Mouse (Mus musculus) stomach, embryonic 14.5 days (tissue): Measurements from ENCODE around the gene Cenpb. TPM values are rescaled to one million over a fixed set of nuclear protein-coding genes. Genes with fewer than 3 reads are reported as not detected.

Experiments used
- ATAC-seq: fragments of 200-750 bp; cut with Nextera tagmentation; 2 replicates; pipeline ENCODE4 v1.8.0; 2017; ENCODE audit warnings: low read depth, moderate TSS enrichment; ENCODE audit not compliant: insufficient number of reproducible peaks, insufficient read depth, low FRiP score
- H3K27ac ChIP-seq: fragments of 300-500 bp; sonication (generic); 2 replicates; pipeline ENCODE4 v1.5.1; 2014; ENCODE audit warnings: mild to moderate bottlenecking, low read length, moderate library complexity, mixed read lengths
- H3K27me3 ChIP-seq: fragments of 300-500 bp; sonication (generic); 2 replicates; pipeline ENCODE4 v1.6.1; 2014; ENCODE audit warnings: low read length, control low read depth, mixed read lengths; ENCODE audit not compliant: control insufficient read depth, insufficient read depth
- H3K36me3 ChIP-seq: fragments of 300-500 bp; sonication (generic); 2 replicates; pipeline ENCODE4 v1.6.1; 2014; ENCODE audit warnings: mild to moderate bottlenecking, control low read depth, low read length, moderate library complexity, mixed read lengths; ENCODE audit not compliant: control insufficient read depth, insufficient read depth
- H3K4me1 ChIP-seq: fragments of 300-500 bp; sonication (generic); 2 replicates; pipeline ENCODE4 v1.6.1; 2014; ENCODE audit warnings: low read length, control low read depth, mixed read lengths; ENCODE audit not compliant: control insufficient read depth, insufficient read depth
- H3K4me2 ChIP-seq: fragments of 300-500 bp; sonication (generic); replicated peaks from 2 replicates; pipeline ENCODE4 v1.6.1; 2014; ENCODE audit warnings: low read depth, low read length, control low read depth
- H3K4me3 ChIP-seq: fragments of 300-500 bp; sonication (generic); 2 replicates; pipeline ENCODE4 v1.5.1; 2014; ENCODE audit warnings: low read depth, low read length, control low read depth
- H3K9ac ChIP-seq: fragments of 300-500 bp; sonication (generic); replicated peaks from 2 replicates; pipeline ENCODE4 v1.6.1; 2014; ENCODE audit warnings: low read depth, mild to moderate bottlenecking, control low read depth, low read length, moderate library complexity, mixed read lengths
- H3K9me3 ChIP-seq: fragments of 300-500 bp; sonication (generic); 2 replicates; pipeline ENCODE4 v1.6.1; 2016; ENCODE audit warnings: low read depth, low read length, control low read depth; ENCODE audit not compliant: control insufficient read depth
- WGBS: fragments of 180-500 bp; shearing (Covaris S2); extraction: QIAGEN DNeasy Blood & Tissue Kit; methylation state at CpG from one replicate; pipeline ENCODE4 v1.1.7; 2014; 5-methylcytosine and 5-hydroxymethylcytosine counted together
- polyA plus RNA-seq: library from polyadenylated mRNA; unstranded; fragments of >200 nt; fragmentation: Nextera tagmentation; extraction: Ambion mirVana; gene quantifications from 2 replicates; pipeline ENCODE4 v1.2.1, GENCODE M21; 2014

Gene Cenpb
- polyA plus RNA-seq, 1 experiment from 2014 or later: 9.9 TPM

DNA sequence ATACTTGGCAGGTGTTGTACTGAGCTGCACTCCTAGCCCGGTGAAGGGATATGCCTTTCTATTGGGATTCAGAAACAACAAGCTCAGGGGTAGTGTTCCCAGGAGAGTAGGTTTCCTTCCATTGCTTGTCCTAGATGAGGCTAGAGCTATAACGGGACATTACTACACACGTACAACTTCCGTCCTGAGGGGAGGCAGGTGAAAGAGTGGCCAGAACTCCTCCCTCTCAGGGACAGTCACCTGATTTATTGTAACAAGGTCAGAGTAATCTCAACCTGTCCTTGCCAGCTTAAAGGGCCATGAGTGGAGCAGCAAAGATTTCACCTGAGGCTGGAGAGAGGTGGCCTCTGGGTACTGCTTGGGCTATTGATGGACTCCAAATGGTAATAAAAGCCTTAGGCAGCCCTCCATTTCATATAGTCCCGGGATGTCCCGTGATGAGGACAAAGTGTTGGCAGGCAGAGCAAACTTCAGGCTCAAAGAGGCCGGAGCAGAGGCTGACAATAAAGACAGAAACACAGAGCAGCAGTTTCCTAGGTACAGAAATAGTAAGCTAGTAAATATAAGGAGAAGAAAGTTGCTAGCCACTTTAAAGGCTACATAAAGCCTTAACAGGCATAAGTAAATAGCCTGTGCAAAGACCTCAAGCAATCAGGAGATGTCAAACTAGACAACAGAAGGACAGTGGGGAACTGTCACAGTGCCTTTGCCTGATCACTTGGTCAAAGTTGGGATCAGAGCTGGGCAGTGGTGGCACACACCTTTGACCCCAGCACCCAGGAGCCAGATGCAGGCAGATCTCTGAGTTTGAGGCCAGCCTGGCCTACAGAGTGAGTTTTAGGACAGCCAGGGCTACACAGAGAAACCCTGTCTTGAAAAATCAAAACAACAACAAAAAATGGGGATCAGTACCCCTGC, 36.3 kb upstream of the Cenpb start:
- H3K36me3 ChIP-seq: peaks cover 3% of the 10 kb centered on the region; the same call in 1 of the 2 replicates
- H3K4me3 ChIP-seq: no peak overlapping the region
- no peak for ATAC-seq
- H3K9ac ChIP-seq: no peak overlapping the region
- no peak overlapping the region for H3K4me2 ChIP-seq
- no peaks in the 10 kb centered on the region for H3K27me3 ChIP-seq
- no peak overlapping the region for H3K27ac ChIP-seq
- WGBS: 77% methylated on average over 7 of the region's 7 CpGs
- H3K9me3 ChIP-seq: no peaks in the 10 kb centered on the region
- H3K4me1 ChIP-seq: peaks cover 2% of the 10 kb centered on the region

DNA sequence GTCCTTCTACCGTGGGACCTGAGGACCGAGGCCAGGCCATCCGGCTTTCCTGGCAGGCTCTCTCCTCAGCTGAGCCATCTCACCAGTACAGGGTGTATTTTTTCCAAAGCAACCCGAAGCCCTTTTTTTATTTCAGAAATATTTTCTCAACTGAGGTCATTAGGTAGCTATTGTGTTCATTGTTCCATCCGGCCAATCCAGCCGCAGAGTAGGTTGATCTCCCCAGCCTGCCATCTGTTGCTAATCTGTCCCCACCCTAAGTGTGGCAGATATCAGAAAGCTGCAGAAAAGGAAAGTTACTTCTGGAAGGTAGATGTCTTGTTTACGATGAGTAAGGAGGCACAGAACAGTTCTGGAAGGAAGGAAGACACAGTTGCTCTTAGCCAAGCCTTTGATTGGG, 33.9 kb upstream of the Cenpb start:
- H3K9me3 ChIP-seq: no peaks in the 10 kb centered on the region
- ATAC-seq: no peak
- WGBS: 83% methylated on average over 7 of the region's 7 CpGs
- H3K27ac ChIP-seq: no peak overlapping the region
- no peak overlapping the region for H3K4me3 ChIP-seq
- peaks cover 3% of the 10 kb centered on the region; the same call in 1 of the 2 replicates for H3K36me3 ChIP-seq
- no peaks in the 10 kb centered on the region for H3K27me3 ChIP-seq
- H3K9ac ChIP-seq: no peak overlapping the region
- H3K4me2 ChIP-seq: no peak overlapping the region
- H3K4me1 ChIP-seq: peaks cover 13% of the 10 kb centered on the region

DNA sequence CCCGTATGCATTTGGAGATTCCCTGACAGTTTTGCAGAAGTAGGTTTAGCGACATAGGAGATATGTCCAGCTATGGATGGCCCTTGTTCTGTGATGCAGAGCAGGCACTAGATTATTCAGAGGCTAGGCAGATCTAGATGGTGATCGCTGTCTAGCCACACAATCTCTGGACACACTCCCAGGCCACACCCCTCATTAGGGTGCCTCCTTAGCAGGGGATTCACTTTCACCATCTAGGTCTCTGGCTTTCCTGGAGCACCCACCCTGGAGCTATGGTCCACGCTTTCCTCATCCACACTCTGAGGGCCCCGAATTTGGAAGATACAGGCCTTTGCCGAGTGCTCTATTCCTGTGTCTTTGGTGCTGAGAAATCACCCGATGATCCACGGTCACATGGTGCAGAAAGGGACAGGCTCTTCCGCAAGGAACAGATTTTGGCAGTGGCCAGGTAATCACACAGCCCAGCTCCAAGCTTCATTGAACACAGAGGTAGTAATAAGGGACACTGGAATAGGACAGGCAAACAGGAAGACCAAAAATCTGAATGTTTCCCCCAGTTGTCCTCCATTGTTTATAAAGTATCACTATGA, 31.3 kb upstream of the Cenpb start:
- 64% methylated on average over 9 of the region's 9 CpGs for WGBS
- H3K27ac ChIP-seq: peak overlapping the region; percentile 86
- H3K4me3 ChIP-seq: peak overlapping the region; percentile 55
- peaks cover 3% of the 10 kb centered on the region; the same call in 1 of the 2 replicates for H3K36me3 ChIP-seq
- H3K9me3 ChIP-seq: no peaks in the 10 kb centered on the region
- ATAC-seq: no peak
- H3K9ac ChIP-seq: peak overlapping the region; percentile 54
- peaks cover 13% of the 10 kb centered on the region for H3K4me1 ChIP-seq
- peak overlapping the region; percentile 57 for H3K4me2 ChIP-seq
- no peaks in the 10 kb centered on the region for H3K27me3 ChIP-seq

DNA sequence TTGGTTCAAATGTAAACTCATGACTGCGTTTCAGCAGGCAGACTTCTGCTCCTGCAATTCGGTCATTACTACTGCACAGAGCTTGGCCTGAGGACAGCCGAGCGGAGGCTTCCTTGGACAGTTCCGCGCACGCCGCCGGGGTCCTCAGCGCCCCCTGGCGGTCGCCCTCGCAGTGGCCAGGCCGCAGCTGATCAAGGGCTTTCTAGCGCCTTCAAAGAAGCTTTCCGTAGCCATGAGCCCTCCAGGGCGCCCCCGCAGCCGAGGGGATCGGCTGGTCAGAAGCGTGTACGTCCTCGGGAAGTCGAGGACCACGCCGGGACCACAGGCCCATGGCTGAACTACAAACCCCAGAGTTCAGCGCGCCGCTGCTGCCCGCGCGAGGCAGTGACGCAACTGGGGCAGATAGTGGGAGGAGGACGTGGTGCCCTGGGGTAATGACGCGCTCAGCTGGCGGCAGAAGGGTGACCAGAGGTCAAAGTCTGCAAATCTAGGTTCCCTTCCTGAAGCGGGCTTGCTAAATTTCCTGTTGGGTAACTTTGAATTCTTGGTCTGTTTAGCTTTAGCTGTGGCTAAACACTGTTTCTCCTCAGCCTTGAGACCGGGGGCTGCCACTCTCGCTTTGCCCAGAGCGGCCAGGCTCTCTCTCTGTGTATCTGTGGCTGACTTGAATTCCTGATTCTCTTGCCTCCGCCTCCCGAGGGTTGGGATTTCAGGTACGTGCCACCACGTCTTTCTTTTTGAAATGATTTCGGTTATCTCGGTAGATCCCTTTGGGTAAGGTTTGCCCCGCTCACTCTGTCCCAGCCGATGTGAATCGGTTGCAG, 30.3 kb upstream of the Cenpb start:
- Histone ChIP-seq H3K36me3 (peaks cover 3% of the 10 kb centered on the region; the same call in 1 of the 2 replicates), H3K4me3 (peak overlapping the region; percentile 55), H3K4me2 (peak overlapping the region; percentile 57), H3K9me3 (no peaks in the 10 kb centered on the region), H3K27me3 (no peaks in the 10 kb centered on the region), H3K27ac (peak overlapping the region; percentile 86), H3K9ac (peak overlapping the region; percentile 54), H3K4me1 (peaks cover 16% of the 10 kb centered on the region)
- WGBS: 1% methylated on average over 50 of the region's 50 CpGs
- ATAC-seq: peak; percentile 95

DNA sequence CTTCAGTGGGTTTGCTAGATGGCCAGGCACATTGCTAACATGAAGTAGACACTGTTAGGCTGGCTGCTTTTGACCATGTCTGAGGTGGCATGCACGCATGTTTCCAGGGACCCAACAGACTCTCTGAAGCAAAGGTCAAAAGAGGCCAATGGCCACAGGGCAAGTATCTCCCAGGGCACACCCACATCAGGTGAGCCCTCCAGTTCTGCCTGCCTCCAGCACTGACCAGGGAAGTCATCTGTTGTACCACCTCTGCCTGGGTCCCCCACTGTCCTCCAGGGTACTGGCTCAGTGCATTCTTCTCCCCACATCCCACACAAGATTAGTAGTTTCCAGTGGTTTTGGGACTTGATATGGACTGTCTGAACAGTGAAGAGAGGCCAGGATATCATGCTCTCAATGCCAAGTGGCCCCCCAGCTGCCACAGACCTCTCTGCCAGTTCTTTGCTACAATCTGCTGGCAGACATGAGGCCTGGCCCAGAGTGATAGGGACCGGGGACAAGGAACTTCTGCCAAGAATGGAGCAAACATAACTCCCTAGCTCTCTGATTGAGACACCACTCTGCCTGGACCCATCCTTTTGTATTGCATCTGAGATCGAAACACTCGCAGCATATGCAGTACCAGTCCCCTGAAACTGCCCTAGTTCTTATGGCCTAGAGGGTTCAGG, 29.4 kb upstream of the Cenpb start:
- peak overlapping the region; percentile 4; the same call in 1 of the 2 replicates for H3K9ac ChIP-seq
- H3K27ac ChIP-seq: peak overlapping the region; percentile 86
- no peaks in the 10 kb centered on the region for H3K27me3 ChIP-seq
- ATAC-seq: 0 out of 2 replicates have a peak, but pooled peaks have one; percentile 0
- WGBS: 73% methylated on average over 4 of the region's 4 CpGs
- peaks cover 24% of the 10 kb centered on the region for H3K4me1 ChIP-seq
- H3K36me3 ChIP-seq: peaks cover 3% of the 10 kb centered on the region; the same call in 1 of the 2 replicates
- no peaks in the 10 kb centered on the region for H3K9me3 ChIP-seq
- peak overlapping the region; percentile 57 for H3K4me2 ChIP-seq
- H3K4me3 ChIP-seq: peak overlapping the region; percentile 55; the same call in 1 of the 2 replicates

DNA sequence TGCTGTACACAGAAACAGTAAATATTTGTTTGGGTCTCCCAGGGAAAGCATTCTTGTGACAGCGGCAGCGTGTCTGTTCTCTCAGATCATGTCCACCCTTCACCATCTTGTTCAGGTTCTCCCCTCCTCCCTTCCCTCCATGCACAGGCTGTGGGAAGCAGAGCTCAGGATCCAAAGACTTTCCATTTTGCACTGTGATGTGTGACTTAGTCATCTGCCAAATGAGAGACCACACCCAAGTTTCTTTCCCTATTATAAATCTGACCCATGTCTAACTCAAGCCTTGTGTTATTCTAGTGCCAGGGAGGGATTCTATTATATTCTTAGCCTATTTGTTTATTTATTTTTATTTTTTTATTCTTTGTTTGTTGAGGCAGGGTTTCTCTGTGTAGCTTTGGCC, 28.5 kb upstream of the Cenpb start:
- H3K27me3 ChIP-seq: no peaks in the 10 kb centered on the region
- no peak overlapping the region for H3K4me3 ChIP-seq
- peaks cover 24% of the 10 kb centered on the region for H3K4me1 ChIP-seq
- H3K4me2 ChIP-seq: no peak overlapping the region
- no peak overlapping the region for H3K27ac ChIP-seq
- no peak for ATAC-seq
- peaks cover 3% of the 10 kb centered on the region; the same call in 1 of the 2 replicates for H3K36me3 ChIP-seq
- WGBS: 71% methylated on average over 2 of the region's 2 CpGs
- H3K9ac ChIP-seq: no peak overlapping the region
- H3K9me3 ChIP-seq: no peaks in the 10 kb centered on the region

DNA sequence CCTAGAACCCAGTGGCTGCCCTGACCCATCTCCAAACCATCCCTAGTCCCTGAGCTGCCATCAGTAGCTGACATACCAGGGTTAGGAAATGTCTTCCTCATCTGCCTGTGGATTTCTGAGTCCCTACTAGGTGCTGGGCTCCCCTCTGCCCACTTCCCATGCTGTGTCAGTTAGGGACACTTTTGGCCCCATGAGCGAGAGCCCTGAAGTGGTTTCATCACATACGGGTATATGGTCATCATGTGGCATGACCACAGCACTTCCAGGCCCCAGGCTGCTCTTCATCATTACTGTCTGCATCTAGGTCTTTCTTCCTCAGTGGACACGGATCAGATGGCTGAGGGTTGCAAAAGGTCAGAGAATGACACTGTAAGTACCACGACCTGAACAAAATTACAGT, 26.9 kb upstream of the Cenpb start, which contains the start of gene Ap5s1:
Gene Ap5s1, plus strand, starts transcription at position 301 of the 400 bp plus-strand sequence.
- Histone ChIP-seq H3K36me3 (no peaks in the 10 kb centered on the region), H3K9me3 (no peaks in the 10 kb centered on the region), H3K4me1 (peaks cover 24% of the 10 kb centered on the region), H3K27me3 (no peaks in the 10 kb centered on the region), H3K27ac (no peak within 1 kb of the TSS), H3K4me2 (no peak within 1 kb of the TSS), H3K9ac (no peak within 1 kb of the TSS), H3K4me3 (no peak within 1 kb of the TSS)
- WGBS: 80% methylated on average over 4 of the region's 4 CpGs
- ATAC-seq: no peak
